Comparison of ENCODE assay signal across 1 mouse cellular context in genomic region chr5:149135455-149136354, GRCm38 (mm10).
TF ChIP-seq lines count a peak whose summit lies in the region.

No protein-coding gene starts in this region.

TF ChIP-seq in MEL, 35 proteins besides CTCF, POLR2A, EP300 and RAD21 (continued from another document):
- TF ChIP-seq NELFE (IDR thresholded peaks at IDR 0.05; ENCODE audit: low read depth, low read length) (no peak; the same call in 1 of the 2 replicates), CHD1 (IDR thresholded peaks at IDR 0.05; ENCODE audit: low read depth, low read length) (no peak), CHD2 (IDR thresholded peaks at IDR 0.05; ENCODE audit: low read length) (no peak), ZC3H11A (IDR thresholded peaks at IDR 0.05; ENCODE audit: low read depth, low read length) (no peak), MAFK (IDR thresholded peaks at IDR 0.05; ENCODE audit: borderline replicate concordance, low read depth, low read length) (no peak), JUND (IDR thresholded peaks at IDR 0.05; ENCODE audit: low read depth, low read length) (no peak), ETS1 (IDR thresholded peaks at IDR 0.05; ENCODE audit: low read depth, low read length) (no peak), ZNF384 (IDR thresholded peaks at IDR 0.05; ENCODE audit: low read depth, low read length) (no peak), ELF1 (IDR thresholded peaks at IDR 0.05; ENCODE audit: low read depth, low read length) (no peak), BHLHE40 (IDR thresholded peaks at IDR 0.05; ENCODE audit: borderline replicate concordance, low read depth, low read length) (no peak), SMC3 (IDR thresholded peaks at IDR 0.05; ENCODE audit: low read depth, low read length) (no peak), MYB (IDR thresholded peaks at IDR 0.05; ENCODE audit: low read depth, low read length) (no peak), NRF1 (IDR thresholded peaks at IDR 0.05; ENCODE audit: insufficient read depth, low read depth, low read length, poor library complexity, severe bottlenecking) (no peak), POLR2AphosphoS5 (IDR thresholded peaks at IDR 0.05; ENCODE audit: borderline replicate concordance, low read depth, low read length) (no peak), TCF12 (IDR thresholded peaks at IDR 0.05; ENCODE audit: low read depth, low read length) (no peak), MYC (IDR thresholded peaks at IDR 0.05; ENCODE audit: low read depth, low read length) (no peak), MAX (IDR thresholded peaks at IDR 0.05; ENCODE audit: low read length) (0 out of 2 replicates have a peak, but pooled peaks have one; percentile 21), POLR2AphosphoS2 (IDR thresholded peaks at IDR 0.05; ENCODE audit: low read length) (no peak), HCFC1 (IDR thresholded peaks at IDR 0.05; ENCODE audit: low read depth, low read length) (no peak), USF1 (IDR thresholded peaks at IDR 0.05; ENCODE audit: low read depth, low read length) (no peak)
TF ChIP-seq in MEL: peak in this region for 4.
